Mouse (Mus musculus) forebrain, embryonic 16.5 days (tissue): ENCODE results near the gene Tm9sf2. TPM values are rescaled to one million over a fixed set of nuclear protein-coding genes. Genes with fewer than 3 reads are reported as not detected.
"Not testable (repeated sequence)": the region's sequence is repeated elsewhere in the genome, so short reads cannot be mapped to it uniquely, and the experiment has no call there.

Experiments
- ATAC-seq: fragments of 200-750 bp; cut with Nextera tagmentation; 2 replicates; pipeline ENCODE4 v1.8.0; 2017; ENCODE audit warnings: mild to moderate bottlenecking, moderate library complexity
- H3K27ac ChIP-seq: fragments of 300-500 bp; sonication (generic); 2 replicates; pipeline ENCODE4 v1.5.1; 2014; ENCODE audit warnings: low read length, control low read depth
- H3K27me3 ChIP-seq: fragments of 300-500 bp; sonication (generic); replicated peaks from 2 replicates; pipeline ENCODE4 v1.6.1; 2014; ENCODE audit warnings: low read length; ENCODE audit not compliant: control insufficient read depth, insufficient read depth
- H3K36me3 ChIP-seq: fragments of 300-500 bp; sonication (generic); 2 replicates; pipeline ENCODE4 v1.6.1; 2014; ENCODE audit not compliant: control insufficient read depth, insufficient read depth
- H3K4me1 ChIP-seq: fragments of 300-500 bp; sonication (generic); replicated peaks from 2 replicates; pipeline ENCODE4 v1.6.1; 2014; ENCODE audit warnings: low read length; ENCODE audit not compliant: control insufficient read depth, insufficient read depth
- H3K4me2 ChIP-seq: fragments of 300-500 bp; sonication (generic); 2 replicates; pipeline ENCODE4 v1.6.1; 2014; ENCODE audit warnings: mild to moderate bottlenecking, low read length, control low read depth
- H3K4me3 ChIP-seq: fragments of 300-500 bp; sonication (generic); replicated peaks from 2 replicates; pipeline ENCODE4 v1.5.1; 2014; ENCODE audit warnings: mild to moderate bottlenecking, low read length, control low read depth
- H3K9ac ChIP-seq: fragments of 300-500 bp; sonication (generic); replicated peaks from 2 replicates; pipeline ENCODE4 v1.6.1; 2014; ENCODE audit warnings: low read depth, low read length, control low read depth
- H3K9me3 ChIP-seq: fragments of 300-500 bp; sonication (generic); 2 replicates; pipeline ENCODE4 v1.6.1; 2016; ENCODE audit warnings: low read length; ENCODE audit not compliant: control insufficient read depth
- WGBS: fragments of 180-500 bp; shearing (Covaris S2); extraction: QIAGEN DNeasy Blood & Tissue Kit; methylation state at CpG from one replicate; pipeline ENCODE4 v1.1.7; 2014; 5-methylcytosine and 5-hydroxymethylcytosine counted together
- polyA plus RNA-seq: library from polyadenylated mRNA; unstranded; fragments of >200 nt; fragmentation: Nextera tagmentation; extraction: Ambion mirVana; gene quantifications from 2 replicates; pipeline ENCODE4 v1.2.1, GENCODE M21; 2015

The Tm9sf2 gene
- polyA plus RNA-seq, 1 experiment from 2014 or later, result 114 TPM

- no peak for ATAC-seq
- Histone ChIP-seq H3K4me2 (no peak overlapping the region), H3K27me3 (no peaks in the 10 kb centered on the region), H3K9ac (no peak overlapping the region), H3K4me3 (no peak overlapping the region), H3K36me3 (no peaks in the 10 kb centered on the region), H3K9me3 (no peaks in the 10 kb centered on the region), H3K4me1 (no peaks in the 10 kb centered on the region), H3K27ac (no peak overlapping the region)
- WGBS, result 82% methylated on average over 7 of the region's 7 CpGs
Measured at GRCm38 (mm10) chr14:122083499-122083898, 23.3 kb upstream of the Tm9sf2 start.

DNA sequence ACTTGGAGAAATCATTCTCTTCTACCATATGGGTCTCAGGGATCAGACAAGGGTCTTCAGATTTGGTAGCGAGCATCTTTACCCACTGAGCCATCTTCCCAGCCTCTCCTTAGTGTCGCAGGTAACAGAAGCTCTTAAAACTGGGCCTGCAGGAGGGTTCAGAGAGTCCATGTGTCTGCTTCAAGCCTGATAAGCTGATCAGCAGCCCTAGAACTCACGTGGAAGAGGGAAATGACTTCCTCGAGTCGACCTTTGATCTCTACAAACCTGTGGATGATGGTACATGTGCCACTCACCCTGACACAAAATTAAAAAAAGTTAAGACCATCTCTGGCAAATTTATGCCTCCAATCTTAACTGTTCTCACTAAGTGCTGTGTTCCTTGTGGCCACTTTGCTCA lies 18.9 kb upstream of the Tm9sf2 start:
- WGBS, result 87% methylated on average over 5 of the region's 5 CpGs
- H3K4me2 ChIP-seq, result no peak overlapping the region
- ATAC-seq, result no peak
- H3K27ac ChIP-seq, result no peak overlapping the region
- H3K36me3 ChIP-seq, result no peaks in the 10 kb centered on the region
- H3K9me3 ChIP-seq, result no peaks in the 10 kb centered on the region
- H3K27me3 ChIP-seq, result no peaks in the 10 kb centered on the region
- no peaks in the 10 kb centered on the region for H3K4me1 ChIP-seq
- H3K4me3 ChIP-seq, result no peak overlapping the region
- H3K9ac ChIP-seq, result no peak overlapping the region

DNA sequence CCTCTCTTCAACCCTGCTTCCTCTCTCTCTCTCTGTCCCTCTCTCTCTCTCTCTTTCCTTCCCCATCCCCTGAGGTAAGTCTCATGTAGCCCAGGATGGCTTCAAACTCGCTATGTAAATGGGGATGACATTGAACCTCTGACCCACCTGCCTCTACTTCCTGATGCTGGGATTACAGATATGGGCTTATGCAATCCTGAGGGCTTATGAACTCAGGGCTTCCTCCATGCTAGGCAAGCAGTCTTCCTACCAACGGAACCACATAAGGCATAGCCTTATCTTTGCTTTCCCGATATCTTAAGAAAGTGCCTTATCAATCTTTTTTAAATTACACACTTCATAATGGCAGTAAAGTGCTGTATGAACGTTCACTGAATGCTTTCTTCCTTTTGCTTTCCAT lies 14.5 kb upstream of the Tm9sf2 start:
- Histone ChIP-seq H3K4me2 (no peak overlapping the region), H3K36me3 (no peaks in the 10 kb centered on the region), H3K27me3 (no peaks in the 10 kb centered on the region), H3K4me3 (no peak overlapping the region), H3K9me3 (no peaks in the 10 kb centered on the region), H3K27ac (no peak overlapping the region), H3K4me1 (no peaks in the 10 kb centered on the region), H3K9ac (no peak overlapping the region)
- 80% methylated on average over 4 of the region's 4 CpGs for WGBS
- no peak for ATAC-seq

GRCm38 (mm10) chr14:122096331-122096730 lies 10.5 kb upstream of the Tm9sf2 start:
- H3K4me3 ChIP-seq, result no peak overlapping the region
- H3K9ac ChIP-seq, result no peak overlapping the region
- H3K9me3 ChIP-seq, result no peaks in the 10 kb centered on the region
- H3K27me3 ChIP-seq, result no peaks in the 10 kb centered on the region
- no peak overlapping the region for H3K4me2 ChIP-seq
- H3K36me3 ChIP-seq, result no peaks in the 10 kb centered on the region
- no peak overlapping the region for H3K27ac ChIP-seq
- WGBS, result 96% methylated on average over 11 of the region's 11 CpGs
- no peak for ATAC-seq
- no peaks in the 10 kb centered on the region for H3K4me1 ChIP-seq

- Histone ChIP-seq H3K4me3 (no peak overlapping the region), H3K27me3 (no peaks in the 10 kb centered on the region), H3K36me3 (no peaks in the 10 kb centered on the region), H3K4me1 (no peaks in the 10 kb centered on the region; the same call in 1 of the 2 replicates), H3K27ac (no peak overlapping the region), H3K9me3 (no peaks in the 10 kb centered on the region), H3K9ac (no peak overlapping the region), H3K4me2 (no peak overlapping the region)
- ATAC-seq, result no peak
- WGBS, result 94% methylated on average over 4 of the region's 4 CpGs
Measured at GRCm38 (mm10) chr14:122099584-122099983, 7.3 kb upstream of the Tm9sf2 start.

GRCm38 (mm10) chr14:122101890-122102289 lies 4.9 kb upstream of the Tm9sf2 start:
- not testable (repeated sequence) for H3K4me1 ChIP-seq, H3K27ac ChIP-seq, H3K9me3 ChIP-seq, H3K9ac ChIP-seq, H3K27me3 ChIP-seq, H3K4me3 ChIP-seq, ATAC-seq, H3K4me2 ChIP-seq, H3K36me3 ChIP-seq
- WGBS, result 92% methylated on average over 9 of the region's 9 CpGs

- peak; percentile 91 for ATAC-seq
- Histone ChIP-seq H3K36me3 (no peaks in the 10 kb centered on the region), H3K9me3 (no peaks in the 10 kb centered on the region), H3K4me3 (peak overlapping the region; percentile 54), H3K9ac (peak overlapping the region; percentile 55), H3K27ac (peak overlapping the region; percentile 90), H3K4me2 (peak overlapping the region; percentile 83), H3K27me3 (no peaks in the 10 kb centered on the region), H3K4me1 (peaks cover 26% of the 10 kb centered on the region)
- WGBS, result under 1% methylated on average over 24 of the region's 24 CpGs
Measured at GRCm38 (mm10) chr14:122104881-122105280, 2.0 kb upstream of the Tm9sf2 start.

GRCm38 (mm10) chr14:122105391-122106285 lies 1.2 kb upstream of the Tm9sf2 start:
- Histone ChIP-seq H3K9me3 (no peaks in the 10 kb centered on the region), H3K9ac (peak overlapping the region; percentile 55), H3K4me2 (peak overlapping the region; percentile 83), H3K4me3 (peak overlapping the region; percentile 54), H3K27ac (peak overlapping the region; percentile 90), H3K4me1 (peaks cover 26% of the 10 kb centered on the region), H3K27me3 (no peaks in the 10 kb centered on the region), H3K36me3 (no peaks in the 10 kb centered on the region)
- WGBS, result 68% methylated on average over 16 of the region's 16 CpGs
- ATAC-seq, result no peak; the same call in 1 of the 2 replicates

DNA sequence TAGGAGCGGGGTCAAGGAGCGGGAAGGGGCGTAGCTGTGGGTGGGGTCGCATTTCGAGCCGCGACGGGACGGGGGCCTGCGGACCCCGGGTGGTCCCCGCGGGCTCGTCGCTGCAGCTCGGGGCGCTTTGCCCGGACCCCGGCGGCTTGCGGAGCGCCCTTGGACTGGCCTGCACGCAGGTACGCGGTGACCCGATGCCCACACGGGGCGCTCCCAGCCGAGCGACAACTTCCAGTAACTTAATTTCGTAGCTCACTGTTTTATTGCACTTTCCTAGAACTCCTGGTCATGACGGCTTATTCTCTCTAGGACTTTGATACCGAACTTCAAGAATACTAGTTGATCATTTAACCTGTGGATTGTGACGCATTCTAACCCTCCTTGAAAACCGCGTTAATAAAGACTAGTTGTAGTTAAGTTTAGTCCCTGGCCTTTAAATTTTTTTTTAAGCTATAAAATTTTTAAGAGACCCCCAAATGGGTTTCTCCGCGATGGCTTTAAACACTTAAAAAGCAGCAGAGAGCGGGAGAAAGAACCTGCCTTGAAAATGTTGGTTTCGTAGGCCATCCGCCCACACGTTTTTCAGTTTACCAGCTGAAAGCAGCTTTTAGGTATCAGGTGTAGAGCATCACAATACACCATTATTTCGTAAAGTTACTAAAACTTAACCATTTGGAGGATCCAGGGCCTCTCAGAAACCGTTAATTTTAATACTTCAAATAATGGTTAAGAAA lies 810 bp downstream of the Tm9sf2 start:
- no peaks in the 10 kb centered on the region for H3K9me3 ChIP-seq
- peak overlapping the region; percentile 92 for H3K4me2 ChIP-seq
- 4% methylated on average over 39 of the region's 44 CpGs for WGBS

More for the DNA sequence above, 810 bp downstream of the Tm9sf2 start:
- Histone ChIP-seq H3K27ac (peak overlapping the region; percentile 90), H3K36me3 (no peaks in the 10 kb centered on the region), H3K27me3 (no peaks in the 10 kb centered on the region), H3K9ac (peak overlapping the region; percentile 95), H3K4me3 (peak overlapping the region; percentile 99), H3K4me1 (peaks cover 26% of the 10 kb centered on the region)
- peak; percentile 7 for ATAC-seq
